Mouse (Mus musculus) lung, postnatal 14 days (tissue): ENCODE results near the gene Moxd2.

Experiments used
- DNase-seq: peaks from one replicate; pipeline ENCODE4 v3.0.0; 2021

Gene Moxd2

GRCm38 (mm10) chr6:40887394-40887793 lies at the start of gene Moxd2:
Moxd2 (minus strand) TSS chr6:40887494.
- DNase-seq, result no peak

GRCm38 (mm10) chr6:40919954-40920353 lies 32.7 kb upstream of the Moxd2 start:
- no peak for DNase-seq

- no peak for DNase-seq
Measured at GRCm38 (mm10) chr6:40900287-40900686, 13.0 kb upstream of the Moxd2 start, which contains the start of gene Prss58. Prss58 (minus strand) TSS chr6:40900387.

- DNase-seq, result no peak
Measured at GRCm38 (mm10) chr6:40894716-40895115, 7.4 kb upstream of the Moxd2 start.

GRCm38 (mm10) chr6:40893577-40893976 lies 6.3 kb upstream of the Moxd2 start:
- DNase-seq, result peak; percentile 18

- no peak for DNase-seq
Measured at GRCm38 (mm10) chr6:40891754-40892153, 4.5 kb upstream of the Moxd2 start.

- no peak for DNase-seq
Measured at GRCm38 (mm10) chr6:40890973-40891372, 3.7 kb upstream of the Moxd2 start.

- DNase-seq, result no peak
Measured at GRCm38 (mm10) chr6:40845283-40845682, 42.0 kb downstream of the Moxd2 start.
